Mouse (Mus musculus) right cerebral cortex, postnatal 4 days (tissue): ENCODE measurements around the gene Gper1.

Source experiments
- DNase-seq: peaks from one replicate; pipeline ENCODE4 v3.0.0-alpha.2; 2022

The Gper1 gene

GRCm38 (mm10) chr5:139449926-139450325 is 27.0 kb downstream of the Gper1 start:
- DNase-seq: no peak

GRCm38 (mm10) chr5:139453031-139453430 is 30.1 kb downstream of the Gper1 start:
- DNase-seq: no peak

- no peak for DNase-seq
Measured at GRCm38 (mm10) chr5:139455166-139455565, 32.2 kb downstream of the Gper1 start.

- DNase-seq: no peak
Measured at GRCm38 (mm10) chr5:139457241-139457640, 34.3 kb downstream of the Gper1 start.

GRCm38 (mm10) chr5:139459938-139460337 is 37.0 kb downstream of the Gper1 start:
- no peak for DNase-seq

GRCm38 (mm10) chr5:139460384-139461067 is 37.6 kb downstream of the Gper1 start, which contains the start of gene 3110082I17Rik:
TSS of gene 3110082I17Rik (minus strand) at chr5:139460527.
- peak; percentile 99 for DNase-seq

GRCm38 (mm10) chr5:139464874-139465273 is 41.9 kb downstream of the Gper1 start:
- DNase-seq: no peak

GRCm38 (mm10) chr5:139466373-139466772 is 43.4 kb downstream of the Gper1 start:
- DNase-seq: no peak

GRCm38 (mm10) chr5:139466801-139467200 is 43.9 kb downstream of the Gper1 start:
- DNase-seq: no peak

- DNase-seq: peak; percentile 30
Measured at GRCm38 (mm10) chr5:139467998-139468397, 45.0 kb downstream of the Gper1 start.

GRCm38 (mm10) chr5:139474741-139475140 is 51.8 kb downstream of the Gper1 start:
- no peak for DNase-seq
